Mouse (Mus musculus): ENCODE measurements at regions not wholly inside any gene's neighbourhood (a gene's known extent, or its start where the extent isn't known, plus 50 kb on each side); places are given as distances from the start of the nearest gene placed in this dataset.
"Not testable (repeated sequence)": the region's sequence is repeated elsewhere in the genome, so short reads cannot be mapped to it uniquely, and the experiment has no call there.

GRCm38 (mm10) chr13:7007091-7007490 is 358.5 kb upstream of the Pfkp start:
- H3K27me3 ChIP-seq (replicated peaks): no peaks in the 10 kb centered on the region
- no peak overlapping the region for H3K4me2 ChIP-seq
- ATAC-seq (ENCODE audit: extremely low read depth, insufficient number of reproducible peaks, low FRiP score, low TSS enrichment): no peak
- no peaks in the 10 kb centered on the region for H3K4me1 ChIP-seq
- H3K9ac ChIP-seq: no peak overlapping the region
- H3K36me3 ChIP-seq: no peaks in the 10 kb centered on the region
- 68% methylated on average over 1 of the region's 1 CpGs for WGBS
- no peaks in the 10 kb centered on the region for H3K9me3 ChIP-seq
- H3K27ac ChIP-seq (replicated peaks): no peak overlapping the region
- H3K4me3 ChIP-seq: no peak overlapping the region

GRCm38 (mm10) chr13:6998508-6999278 is 350.1 kb upstream of the Pfkp start:
- H3K4me2 ChIP-seq; H3K27ac ChIP-seq (replicated peaks); H3K9ac ChIP-seq; H3K36me3 ChIP-seq; H3K4me3 ChIP-seq; ATAC-seq (ENCODE audit: extremely low read depth, insufficient number of reproducible peaks, low FRiP score, low TSS enrichment); H3K4me1 ChIP-seq; H3K9me3 ChIP-seq; H3K27me3 ChIP-seq (replicated peaks): not testable (repeated sequence)
- WGBS: 50% methylated on average over 10 of the region's 10 CpGs

DNA sequence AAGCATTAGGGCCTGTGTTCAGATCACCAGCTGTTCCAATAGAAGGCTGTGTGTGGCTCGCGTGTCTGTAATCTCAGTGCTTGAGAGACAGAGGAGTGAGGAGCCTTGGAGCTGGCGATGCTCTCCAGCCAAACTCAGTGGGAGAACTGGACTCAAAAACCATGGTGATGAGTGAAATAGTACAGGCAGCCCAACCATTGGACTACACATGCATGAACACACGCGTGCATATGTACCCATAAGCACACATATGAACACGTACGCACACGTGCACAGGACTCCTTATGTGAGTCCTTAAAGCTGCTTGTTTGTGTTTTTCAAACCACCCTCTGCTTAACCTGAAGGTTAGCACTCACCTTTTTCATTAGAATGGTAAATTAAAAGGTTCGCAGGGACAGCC is 349.5 kb upstream of the Pfkp start:
- 0 out of 2 replicates have a peak, but pooled peaks cover 2% of the 10 kb centered on the region for H3K9me3 ChIP-seq
- no peaks in the 10 kb centered on the region for H3K36me3 ChIP-seq
- H3K9ac ChIP-seq: no peak overlapping the region
- 78% methylated on average over 9 of the region's 9 CpGs for WGBS
- no peak overlapping the region for H3K27ac ChIP-seq (replicated peaks)
- H3K4me1 ChIP-seq: no peaks in the 10 kb centered on the region
- H3K4me2 ChIP-seq: no peak overlapping the region
- no peak for ATAC-seq (ENCODE audit: extremely low read depth, insufficient number of reproducible peaks, low FRiP score, low TSS enrichment)
- no peak overlapping the region for H3K4me3 ChIP-seq
- no peaks in the 10 kb centered on the region for H3K27me3 ChIP-seq (replicated peaks)

DNA sequence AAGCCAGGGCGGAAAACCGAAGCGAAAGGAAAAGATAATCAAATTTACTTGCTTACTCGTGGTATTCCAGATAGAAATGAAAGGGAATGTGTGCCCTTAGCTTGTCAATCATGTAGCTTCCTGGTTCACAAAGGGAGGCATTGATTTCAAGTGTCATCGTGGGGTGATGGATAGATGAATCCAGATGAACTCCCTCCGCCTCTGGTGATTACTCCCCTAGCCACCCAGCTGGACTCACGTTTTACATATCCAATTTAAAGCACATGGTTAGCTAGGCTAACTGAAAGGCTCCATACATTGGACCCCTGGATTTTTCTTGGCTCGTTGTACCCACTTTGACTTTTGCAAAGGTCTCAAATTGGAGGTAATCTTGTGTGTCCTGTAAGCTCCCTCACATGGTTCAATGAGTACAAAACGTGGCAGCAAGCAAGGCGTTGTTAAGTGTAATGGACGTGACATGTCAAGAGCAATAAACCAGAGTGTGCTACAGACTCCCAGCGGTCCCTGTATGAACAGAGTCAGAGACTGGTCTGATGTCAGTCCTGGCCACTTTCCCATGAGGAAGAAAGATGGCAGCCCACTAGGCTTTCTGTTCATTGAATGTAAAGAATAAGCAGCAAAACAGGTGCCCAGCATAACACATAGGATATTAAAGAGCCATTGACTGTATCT is 343.9 kb upstream of the Pfkp start:
- Histone ChIP-seq H3K4me2 (no peak overlapping the region), H3K4me3 (no peak overlapping the region), H3K27me3 (replicated peaks) (no peaks in the 10 kb centered on the region), H3K36me3 (no peaks in the 10 kb centered on the region), H3K9ac (no peak overlapping the region), H3K4me1 (no peaks in the 10 kb centered on the region), H3K9me3 (no peaks in the 10 kb centered on the region), H3K27ac (replicated peaks) (no peak overlapping the region)
- 64% methylated on average over 12 of the region's 12 CpGs for WGBS
- no peak for ATAC-seq (ENCODE audit: extremely low read depth, insufficient number of reproducible peaks, low FRiP score, low TSS enrichment)

- Histone ChIP-seq H3K4me3 (no peak overlapping the region), H3K9ac (no peak overlapping the region), H3K27me3 (replicated peaks) (no peaks in the 10 kb centered on the region), H3K9me3 (no peaks in the 10 kb centered on the region), H3K4me1 (no peaks in the 10 kb centered on the region), H3K36me3 (no peaks in the 10 kb centered on the region), H3K4me2 (no peak overlapping the region), H3K27ac (replicated peaks) (no peak overlapping the region)
- ATAC-seq (ENCODE audit: extremely low read depth, insufficient number of reproducible peaks, low FRiP score, low TSS enrichment): no peak
- WGBS: 46% methylated on average over 2 of the region's 2 CpGs
These were observed 343.1 kb upstream of the Pfkp start for GRCm38 (mm10) chr13:6991714-6992113.

DNA sequence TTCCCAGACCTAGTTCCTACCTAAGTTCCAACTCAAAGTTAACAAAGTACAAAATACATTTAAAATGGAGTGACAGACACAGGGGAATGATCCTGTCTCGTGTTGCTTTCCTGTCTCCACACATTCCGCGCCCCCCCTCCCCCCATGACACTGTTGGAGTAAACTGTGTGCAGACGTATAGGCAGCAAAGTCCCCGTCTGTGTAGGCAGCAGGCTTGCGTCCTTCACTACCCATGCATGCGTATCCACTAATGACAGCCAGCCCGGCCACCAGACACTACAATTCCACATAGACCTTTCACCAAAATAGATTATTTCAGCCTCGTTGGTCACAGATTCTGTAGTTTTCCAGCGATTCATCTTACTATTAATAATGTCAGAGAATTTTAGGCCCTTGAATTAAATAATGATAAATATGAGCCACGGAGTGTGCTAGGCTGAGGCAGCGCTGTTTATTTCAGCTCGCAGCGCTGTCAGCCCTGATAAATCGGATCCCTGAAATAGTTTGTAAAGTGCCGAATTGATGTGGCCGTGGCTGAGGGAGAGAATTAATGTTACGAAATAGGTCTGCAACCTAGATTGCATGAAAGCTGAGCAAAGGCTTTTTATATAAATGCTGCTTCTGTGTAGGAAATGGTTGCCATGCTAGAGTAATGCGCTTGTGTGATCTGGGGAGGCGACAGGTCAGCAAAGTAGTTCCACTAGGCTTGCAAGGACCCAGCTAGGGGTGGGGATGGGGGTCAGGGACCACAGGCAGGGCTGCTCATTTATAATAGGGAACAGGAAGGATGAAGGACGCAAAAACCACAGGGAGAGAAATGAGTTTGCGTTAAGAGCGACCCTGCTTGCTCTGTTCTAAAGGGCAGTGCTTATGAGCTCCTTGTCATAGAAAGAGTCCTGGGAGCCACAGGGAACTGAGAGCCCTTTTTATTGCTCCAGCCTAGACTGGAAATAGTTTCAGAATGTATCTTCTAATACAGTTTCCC is 336.7 kb upstream of the Pfkp start:
- WGBS: 76% methylated on average over 23 of the region's 23 CpGs
- H3K36me3 ChIP-seq: no peaks in the 10 kb centered on the region
- H3K4me1 ChIP-seq: no peaks in the 10 kb centered on the region
- no peaks in the 10 kb centered on the region for H3K9me3 ChIP-seq
- no peak for ATAC-seq (ENCODE audit: extremely low read depth, insufficient number of reproducible peaks, low FRiP score, low TSS enrichment)
- H3K4me3 ChIP-seq: no peak overlapping the region
- no peaks in the 10 kb centered on the region for H3K27me3 ChIP-seq (replicated peaks)
- H3K27ac ChIP-seq (replicated peaks): no peak overlapping the region
- no peak overlapping the region for H3K4me2 ChIP-seq
- no peak overlapping the region for H3K9ac ChIP-seq

DNA sequence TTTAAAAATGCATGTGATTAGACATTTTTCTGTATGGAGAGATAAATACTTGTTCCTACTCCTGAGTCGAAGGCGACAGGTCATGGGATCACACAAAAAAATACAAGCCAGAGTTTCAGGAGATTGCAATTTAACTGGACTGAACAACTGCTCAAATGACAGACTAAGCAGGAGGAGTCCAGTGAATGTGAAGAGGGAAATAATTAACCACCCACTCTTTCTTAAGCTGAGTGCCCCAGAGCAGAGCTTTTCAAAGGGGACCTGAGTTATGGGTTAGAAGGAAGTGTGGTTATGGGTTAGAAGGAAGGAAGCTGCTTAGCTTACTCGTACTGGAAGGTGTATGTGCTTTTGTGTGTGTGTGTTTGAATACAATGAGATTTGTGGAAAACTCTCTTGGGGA is 307.1 kb upstream of the Pfkp start:
- no peak for ATAC-seq (ENCODE audit: extremely low read depth, insufficient number of reproducible peaks, low FRiP score, low TSS enrichment)
- Histone ChIP-seq H3K9me3 (no peaks in the 10 kb centered on the region), H3K4me2 (no peak overlapping the region), H3K27me3 (replicated peaks) (no peaks in the 10 kb centered on the region), H3K4me1 (no peaks in the 10 kb centered on the region), H3K27ac (replicated peaks) (no peak overlapping the region), H3K36me3 (no peaks in the 10 kb centered on the region), H3K9ac (no peak overlapping the region), H3K4me3 (no peak overlapping the region)
- WGBS: 81% methylated on average over 3 of the region's 3 CpGs

- ATAC-seq (ENCODE audit: extremely low read depth, insufficient number of reproducible peaks, low FRiP score, low TSS enrichment): no peak
- Histone ChIP-seq H3K4me3 (no peak overlapping the region), H3K4me1 (peaks cover 4% of the 10 kb centered on the region; the same call in 1 of the 2 replicates), H3K9ac (no peak overlapping the region), H3K9me3 (no peaks in the 10 kb centered on the region), H3K36me3 (no peaks in the 10 kb centered on the region), H3K4me2 (no peak overlapping the region), H3K27me3 (replicated peaks) (no peaks in the 10 kb centered on the region), H3K27ac (replicated peaks) (no peak overlapping the region)
These were observed 275.6 kb upstream of the Pfkp start for GRCm38 (mm10) chr13:6924136-6924535.

- H3K9ac ChIP-seq: no peak overlapping the region
- H3K36me3 ChIP-seq: no peaks in the 10 kb centered on the region
- H3K9me3 ChIP-seq: no peaks in the 10 kb centered on the region
- no peak overlapping the region for H3K4me2 ChIP-seq
- WGBS: 66% methylated on average over 2 of the region's 2 CpGs
- H3K4me3 ChIP-seq: no peak overlapping the region
- no peak for ATAC-seq (ENCODE audit: extremely low read depth, insufficient number of reproducible peaks, low FRiP score, low TSS enrichment)
- peaks cover 4% of the 10 kb centered on the region; the same call in 1 of the 2 replicates for H3K4me1 ChIP-seq
- H3K27ac ChIP-seq (replicated peaks): no peak overlapping the region
- H3K27me3 ChIP-seq (replicated peaks): no peaks in the 10 kb centered on the region
These were observed 273.8 kb upstream of the Pfkp start for GRCm38 (mm10) chr13:6922357-6922721.

DNA sequence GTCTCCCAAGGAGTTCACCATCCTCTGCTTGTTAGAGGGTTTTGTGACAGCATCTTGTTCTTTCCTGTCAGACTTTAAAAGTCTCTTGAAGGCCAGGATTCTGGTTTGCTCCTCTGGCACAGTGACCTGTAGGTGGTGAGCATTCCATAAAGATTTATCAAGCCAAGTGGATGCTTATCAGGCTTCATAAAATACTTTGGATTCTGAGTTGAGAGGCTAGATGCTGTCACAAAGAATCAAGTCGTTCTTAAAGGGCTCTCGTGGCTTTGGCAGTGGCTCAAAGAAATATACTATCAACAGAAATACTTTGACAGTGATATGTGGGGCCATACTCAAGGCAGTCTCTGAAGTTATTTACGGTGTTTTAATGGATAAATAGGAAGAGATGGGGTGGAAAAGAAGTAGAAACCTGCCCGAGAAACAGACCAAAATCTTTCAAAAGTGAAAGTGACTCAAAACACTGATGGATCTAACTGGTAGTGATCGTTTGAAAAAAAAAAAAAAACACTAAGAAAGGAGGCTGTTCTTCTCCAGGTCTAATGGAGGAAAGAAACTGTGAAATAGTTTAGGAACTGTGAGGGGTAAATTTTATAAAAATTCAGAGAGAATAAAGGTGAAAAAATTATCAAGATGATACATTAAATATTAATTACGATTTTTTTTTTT is 273.2 kb upstream of the Pfkp start:
- peaks cover 4% of the 10 kb centered on the region; the same call in 1 of the 2 replicates for H3K4me1 ChIP-seq
- no peaks in the 10 kb centered on the region for H3K27me3 ChIP-seq (replicated peaks)
- no peaks in the 10 kb centered on the region for H3K9me3 ChIP-seq
- 34% methylated on average over 6 of the region's 6 CpGs for WGBS
- peak overlapping the region; percentile 54 for H3K4me2 ChIP-seq
- no peak for ATAC-seq (ENCODE audit: extremely low read depth, insufficient number of reproducible peaks, low FRiP score, low TSS enrichment)
- no peaks in the 10 kb centered on the region for H3K36me3 ChIP-seq
- H3K4me3 ChIP-seq: peak overlapping the region; percentile 18
- no peak overlapping the region for H3K9ac ChIP-seq
- no peak overlapping the region for H3K27ac ChIP-seq (replicated peaks)

DNA sequence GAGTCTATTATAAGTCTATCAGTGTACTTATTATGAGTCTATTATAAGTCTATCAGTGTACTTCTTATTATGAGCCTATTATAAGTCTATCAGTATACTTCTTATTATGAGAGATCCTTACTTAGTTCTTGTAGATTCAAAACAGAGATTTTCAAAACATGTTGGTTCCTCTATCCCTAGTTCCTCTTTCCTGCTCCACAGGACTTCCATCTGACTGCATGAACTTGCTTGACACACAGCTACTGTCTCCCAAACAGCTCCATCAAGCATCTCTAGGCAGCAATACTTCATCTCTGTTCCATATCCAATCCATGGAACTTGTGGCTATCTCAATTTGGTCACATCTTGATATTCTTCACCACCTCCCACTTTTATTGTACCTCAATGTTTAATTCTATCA is 257.4 kb upstream of the Pfkp start:
- Histone ChIP-seq H3K9me3 (no peaks in the 10 kb centered on the region), H3K27ac (replicated peaks) (no peak overlapping the region), H3K27me3 (replicated peaks) (no peaks in the 10 kb centered on the region), H3K4me1 (no peaks in the 10 kb centered on the region), H3K9ac (no peak overlapping the region), H3K4me2 (no peak overlapping the region), H3K36me3 (no peaks in the 10 kb centered on the region), H3K4me3 (no peak overlapping the region)
- no peak for ATAC-seq (ENCODE audit: extremely low read depth, insufficient number of reproducible peaks, low FRiP score, low TSS enrichment)

All from heart, embryonic 13.5 days (tissue).